8 mouse cellular contexts compared by ENCODE assay signal in genomic region chr19:57358836-57359598, GRCm38 (mm10). TPM values are rescaled to one million over a fixed set of nuclear protein-coding genes. Genes with fewer than 3 reads are reported as not detected.
A peak's percentile ranks its signal among the peaks of the same experiment; 100 is the strongest.
DNase-seq lines count a peak whose midpoint lies in the region; ATAC-seq and TF ChIP-seq lines count a peak whose summit lies in the region.

No protein-coding gene starts in this region.

- TF ChIP-seq POLR2A in bone marrow macrophage, adult 2 months (IDR thresholded peaks at IDR 0.05; ENCODE audit: borderline replicate concordance, low read depth, low read length), result no peak

- no peak for DNase-seq in heart, embryonic 10.5 days (ENCODE audit: low spot score)
- no peak for DNase-seq in heart, adult 18-20 months
- DNase-seq in lung, embryonic 14.5 days, result no peak
- DNase-seq in lung, postnatal 25 days (ENCODE audit: low spot score), result no peak
- no peak for DNase-seq in left cerebral cortex, adult 8-10 months (ENCODE audit: low spot score in 2 of 2)

- 91% methylated on average over 20 of the region's 20 CpGs for WGBS in heart, embryonic 10.5 days
- 84% methylated on average over 20 of the region's 20 CpGs for WGBS in lung, embryonic 14.5 days
- 41% methylated on average over 20 of the region's 20 CpGs for WGBS in macrophage (ENCODE audit: missing documents)

- peak overlapping the region; percentile 77 for H3K4me2 ChIP-seq in lung, embryonic 14.5 days

- H3K27ac ChIP-seq in heart, embryonic 10.5 days, result no peak overlapping the region
- peak overlapping the region; percentile 40; the same call in 1 of the 2 replicates for H3K27ac ChIP-seq in lung, embryonic 14.5 days (ENCODE audit: low read depth)
- peak overlapping the region; percentile 76 for H3K27ac ChIP-seq in bone marrow macrophage, adult 2 months (ENCODE audit: insufficient read depth, low read depth, low read length)
- peak overlapping the region; percentile 76 for H3K27ac ChIP-seq in macrophage

- H3K36me3 ChIP-seq in heart, embryonic 10.5 days, result no peaks in the 10 kb centered on the region
- H3K36me3 ChIP-seq in lung, embryonic 14.5 days (ENCODE audit: insufficient read depth), result no peaks in the 10 kb centered on the region
- H3K36me3 ChIP-seq in macrophage (ENCODE audit: inconsistent target), result no peaks in the 10 kb centered on the region

- H3K4me3 ChIP-seq in heart, embryonic 10.5 days, result peak overlapping the region; percentile 85
- H3K4me3 ChIP-seq in lung, embryonic 14.5 days (ENCODE audit: low read depth, low read length), result peak overlapping the region; percentile 98
- H3K4me3 ChIP-seq in bone marrow macrophage, adult 2 months (ENCODE audit: insufficient read depth, low read length), result peak overlapping the region; percentile 63
- peak overlapping the region; percentile 59 for H3K4me3 ChIP-seq in macrophage (ENCODE audit: inconsistent target)

- peaks cover 56% of the 10 kb centered on the region for H3K79me2 ChIP-seq in macrophage (ENCODE audit: inconsistent target)

- H3K4me1 ChIP-seq in heart, embryonic 10.5 days, result peaks cover 52% of the 10 kb centered on the region
- H3K4me1 ChIP-seq in lung, embryonic 14.5 days (ENCODE audit: insufficient read depth), result peaks cover 31% of the 10 kb centered on the region
- H3K4me1 ChIP-seq in bone marrow macrophage, adult 2 months (ENCODE audit: control insufficient read depth, insufficient read depth, low read length), result peaks cover 36% of the 10 kb centered on the region

- 0 out of 2 replicates have a peak overlapping the region, but pooled peaks have one; percentile 18 for H3K9ac ChIP-seq in lung, embryonic 14.5 days

- H3K27me3 ChIP-seq in heart, embryonic 10.5 days (ENCODE audit: insufficient read depth, poor library complexity, severe bottlenecking), result no peaks in the 10 kb centered on the region
- H3K27me3 ChIP-seq in lung, embryonic 14.5 days (ENCODE audit: insufficient read depth, low read length), result no peaks in the 10 kb centered on the region

- ATAC-seq in lung, embryonic 14.5 days (ENCODE audit: insufficient read depth), result no peak
- no peak for ATAC-seq in megakaryocyte-erythroid progenitor cell, adult 5-6 weeks (replicated peaks; ENCODE audit: low FRiP score, low TSS enrichment, poor library complexity, severe bottlenecking)

- TF ChIP-seq CTCF in lung, embryonic 14.5 days (IDR thresholded peaks at IDR 0.05; ENCODE audit: low read depth), result no peak
- no peak for TF ChIP-seq CTCF in bone marrow macrophage, adult 2 months (IDR thresholded peaks at IDR 0.05; ENCODE audit: low read depth, low read length)

- no peaks in the 10 kb centered on the region for H3K9me3 ChIP-seq in heart, embryonic 10.5 days
- no peaks in the 10 kb centered on the region for H3K9me3 ChIP-seq in lung, embryonic 14.5 days (ENCODE audit: low read depth, low read length)

RNA-seq across cellular contexts. Expression of gene Fam160b1, which starts 1.5 kb away (rescaled TPM):
- polyA plus RNA-seq in heart, embryonic 10.5 days (2016; fragmentation: Nextera tagmentation; extraction: Ambion mirVana), result 11.2 and 11.8 TPM in 2 replicates
- total RNA-seq in heart, adult 18-20 months (2021), result 10 to 100 TPM; 10.5 to 11.1 TPM
- polyA plus RNA-seq in lung, embryonic 14.5 days (2014; fragmentation: Nextera tagmentation; extraction: Ambion mirVana), result 20.3 and 21.2 TPM in 2 replicates
- 18.3 and 24.1 TPM in 2 replicates for polyA plus RNA-seq in bone marrow macrophage, adult 2 months (2012; ENCODE audit: insufficient read depth, insufficient read length, missing spikeins)
- total RNA-seq in macrophage (2018; cell fraction: chromatin; rRNA removed), result 10 to 100 TPM in 17 of 26 experiments, 1 to 10 TPM in 9; 4.7 to 23.7 (median 15.7) TPM
- 10 to 100 TPM; 10.3 to 23.5 (median 16.5) TPM for total RNA-seq in macrophage (2018; cell fraction: cytosol; rRNA removed)
- total RNA-seq in macrophage (2018; cell fraction: nucleus; rRNA removed), result 10 to 100 TPM in 22 of 26 experiments, 1 to 10 TPM in 4; 7.2 to 33.5 (median 17.0) TPM
- polyA plus RNA-seq in macrophage (2018), result 13.5 to 15.0 TPM (median 14.8 TPM) in 3 replicates
- 10 to 100 TPM; 23.6 to 24.7 (median 24.1) TPM for total RNA-seq in left cerebral cortex, adult 8-10 months (2022)
- 20.3 and 23.7 TPM in 2 replicates for total RNA-seq in megakaryocyte-erythroid progenitor cell, adult 5-6 weeks (2014; fragmentation: Nextera tagmentation)
- total RNA-seq in megakaryocyte-erythroid progenitor cell, adult 5-6 weeks (2017), result 9.7 and 14.6 TPM in 2 replicates

RNA-seq across cellular contexts. Expression of gene Ablim1, which starts 44.3 kb away (rescaled TPM):
- 41.9 and 60.6 TPM in 2 replicates for polyA plus RNA-seq in heart, embryonic 10.5 days (2016; fragmentation: Nextera tagmentation; extraction: Ambion mirVana)
- total RNA-seq in heart, adult 18-20 months (2021), result 100 to 1,000 TPM; 384 to 401 TPM
- 39.9 TPM in 2 replicates for polyA plus RNA-seq in lung, embryonic 14.5 days (2014; fragmentation: Nextera tagmentation; extraction: Ambion mirVana)
- 0.25 TPM in 1 of 2 replicates, not detected in the other for polyA plus RNA-seq in bone marrow macrophage, adult 2 months (2012; ENCODE audit: insufficient read depth, insufficient read length, missing spikeins)
- 1 to 10 TPM in 3 of 26 experiments, under 1 TPM in 6, not detected in 17; 0.13 to 2.3 (median 0.41) TPM for total RNA-seq in macrophage (2018; cell fraction: chromatin; rRNA removed)
- total RNA-seq in macrophage (2018; cell fraction: cytosol; rRNA removed), result under 1 TPM in 23 of 26 experiments, not detected in 3; 0.03 to 0.35 (median 0.11) TPM
- total RNA-seq in macrophage (2018; cell fraction: nucleus; rRNA removed), result 1 to 10 TPM in 1 of 26 experiments, under 1 TPM in 12, not detected in 13; 0.12 to 1.2 (median 0.41) TPM
- 0.10 to 0.46 TPM (median 0.19 TPM) in 3 replicates for polyA plus RNA-seq in macrophage (2018)
- total RNA-seq in left cerebral cortex, adult 8-10 months (2022), result 100 to 1,000 TPM; 103 to 121 (median 110) TPM
- total RNA-seq in megakaryocyte-erythroid progenitor cell, adult 5-6 weeks (2014; fragmentation: Nextera tagmentation), result 9.2 and 10.9 TPM in 2 replicates
- 1.5 and 6.3 TPM in 2 replicates for total RNA-seq in megakaryocyte-erythroid progenitor cell, adult 5-6 weeks (2017)

Comparison
In these comparisons a context has a peak if more than half of its experiments do, and no peak if none do; other contexts are left out.
1. RNA of gene Ablim1, which starts 44.3 kb away (polyA plus RNA-seq): 41.9 to 60.6 TPM in heart, embryonic 10.5 days and 39.9 TPM in lung, embryonic 14.5 days; 0.10 to 0.46 TPM in macrophage and 0.25 TPM in bone marrow macrophage, adult 2 months; every median in the first group is over 10 times any median in the second.
2. Peak in every context shown above with its lines, with median percentiles within 50 percentile points of each other: H3K4me3 ChIP-seq.